Mouse (Mus musculus) cerebellum, adult (tissue): Measurements from ENCODE around the gene Sfrp4.
"Not testable (repeated sequence)": the region's sequence is repeated elsewhere in the genome, so short reads cannot be mapped to it uniquely, and the experiment has no call there.

ENCODE experiments used
- ATAC-seq: cut with Nextera tagmentation; 2 replicates; pipeline ENCODE4 v1.9.2; 2017; ENCODE audit warnings: mild to moderate bottlenecking, moderate library complexity, mixed read lengths; ENCODE audit not compliant: insufficient number of reproducible peaks, low FRiP score, low TSS enrichment

Sfrp4 gene

DNA sequence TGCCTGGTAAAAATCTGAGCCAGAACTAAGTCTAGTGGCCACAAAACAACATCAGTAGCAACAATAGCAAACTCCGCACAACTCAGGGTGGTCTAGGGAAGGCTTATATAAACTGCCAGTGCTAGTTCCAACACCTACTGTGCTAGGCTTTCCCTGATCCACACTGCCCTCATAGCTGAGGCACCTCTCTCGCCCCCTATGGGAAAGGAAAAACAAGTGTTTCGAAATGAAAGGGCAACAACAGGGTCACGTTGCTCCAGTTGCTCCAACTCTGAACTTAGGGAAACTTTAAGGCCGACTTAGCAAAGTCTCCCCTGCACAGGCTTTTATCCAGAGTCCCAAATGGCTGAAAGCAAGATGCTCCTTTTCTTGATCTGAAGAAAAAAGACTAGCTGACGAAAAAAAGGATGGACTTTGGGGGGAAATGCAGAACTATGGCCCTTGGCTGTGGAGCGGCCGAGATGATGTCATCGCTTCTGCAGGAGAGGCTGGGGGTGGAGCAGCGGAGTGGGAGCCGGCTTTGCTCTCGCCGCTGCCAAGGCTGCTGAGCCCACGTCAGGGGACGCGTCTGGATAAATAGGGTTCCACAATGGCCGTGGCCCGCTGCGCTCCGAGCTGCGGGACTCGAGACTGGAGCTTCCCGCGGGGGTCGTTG lies at the start of gene Sfrp4:
Gene Sfrp4 (plus strand): TSS at position 532 of the 655 bp plus-strand sequence.
- ATAC-seq: 0 out of 2 replicates have a peak, but pooled peaks have one; percentile 3

DNA sequence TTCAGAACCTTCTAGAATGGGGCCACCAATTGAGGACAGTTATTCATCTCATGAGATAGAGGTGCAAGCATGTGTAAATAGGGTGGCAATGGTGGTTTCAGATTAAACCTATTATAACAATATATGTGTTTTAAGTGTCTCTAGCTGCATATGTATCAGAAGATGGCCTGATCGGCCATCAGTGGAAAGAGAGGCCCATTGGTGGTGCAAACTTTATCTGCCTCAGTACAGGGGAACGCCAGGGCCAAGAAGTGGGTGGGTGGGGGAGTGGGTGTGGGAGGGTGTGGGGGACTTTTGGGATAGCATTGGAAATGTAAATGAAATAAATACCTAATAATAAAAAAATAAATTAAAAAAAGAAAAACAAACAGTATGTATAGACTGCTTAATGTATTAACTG lies 48.2 kb upstream of the Sfrp4 start:
- ATAC-seq: not testable (repeated sequence)

DNA sequence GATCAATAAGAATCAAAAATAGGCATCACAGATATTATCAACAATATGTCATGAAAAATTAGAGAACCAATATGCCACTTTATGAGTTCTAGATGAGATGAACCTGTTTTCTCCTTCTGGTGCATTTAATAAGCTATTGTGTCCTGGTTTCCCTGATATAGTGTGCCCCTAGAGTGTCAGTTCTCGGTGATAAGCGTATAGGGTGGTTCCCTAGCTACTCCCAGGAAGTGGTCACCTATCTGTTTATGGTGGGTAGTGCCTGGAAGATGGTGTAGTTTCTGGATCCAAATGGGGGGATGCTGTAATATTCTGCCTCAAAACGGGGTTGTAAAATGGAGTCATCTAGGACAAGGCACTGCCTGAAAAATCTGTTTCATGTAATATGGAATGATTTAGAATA lies 47.0 kb upstream of the Sfrp4 start:
- no peak for ATAC-seq

DNA sequence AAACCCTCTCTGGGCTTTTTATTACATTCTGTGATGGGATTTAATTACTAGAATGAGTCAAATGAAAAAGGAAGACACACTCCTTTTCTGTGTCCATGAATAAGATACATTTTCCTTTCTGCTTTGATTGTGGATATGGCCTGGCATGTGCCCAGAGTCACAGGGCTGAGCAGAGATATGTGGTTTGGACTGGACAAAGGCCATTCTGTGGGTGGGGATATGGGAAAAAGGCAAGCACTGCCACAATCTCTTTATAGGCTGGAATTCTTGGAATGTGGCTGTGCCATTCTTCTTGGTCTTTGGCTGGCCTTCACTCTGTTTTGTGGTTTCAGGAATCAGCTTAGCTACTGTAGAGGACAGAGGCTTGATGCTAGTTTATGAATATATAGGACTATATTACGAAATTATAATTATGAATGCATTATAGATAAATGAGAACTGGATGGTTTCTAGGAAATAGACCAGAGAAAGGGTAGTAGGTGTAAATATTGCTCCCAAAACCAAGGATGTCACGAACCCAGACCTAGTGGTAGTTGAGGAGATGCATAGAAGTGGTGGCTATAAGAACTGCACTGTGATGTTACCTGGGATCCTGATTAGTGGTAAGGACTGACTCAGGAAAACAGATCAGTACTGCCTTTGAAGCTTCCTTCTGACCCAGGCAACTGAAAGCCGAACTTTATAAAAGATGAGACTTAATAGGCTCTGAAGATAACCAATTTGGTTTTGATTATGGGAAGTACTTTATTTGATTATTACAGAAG lies 31.7 kb upstream of the Sfrp4 start:
- ATAC-seq: no peak

DNA sequence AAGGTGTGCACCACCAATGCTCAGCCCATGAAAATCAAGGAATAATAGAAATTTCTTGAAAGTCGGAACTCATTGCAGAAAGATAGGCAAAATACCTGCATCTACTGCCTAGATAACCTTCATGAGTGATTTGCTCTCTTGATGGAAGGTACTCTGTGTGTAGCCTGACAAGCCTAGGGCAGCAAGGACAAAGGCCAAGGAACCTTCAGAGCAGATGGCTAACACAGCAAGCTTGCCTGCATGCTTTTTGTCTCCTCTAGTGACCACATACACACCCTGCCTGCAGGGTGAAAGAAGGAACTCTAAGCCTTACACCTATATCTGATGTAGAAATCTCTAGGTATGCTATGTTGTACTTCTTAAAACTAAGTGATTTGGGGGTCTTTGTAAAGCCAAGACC lies 27.8 kb upstream of the Sfrp4 start:
- ATAC-seq: peak; percentile 85

DNA sequence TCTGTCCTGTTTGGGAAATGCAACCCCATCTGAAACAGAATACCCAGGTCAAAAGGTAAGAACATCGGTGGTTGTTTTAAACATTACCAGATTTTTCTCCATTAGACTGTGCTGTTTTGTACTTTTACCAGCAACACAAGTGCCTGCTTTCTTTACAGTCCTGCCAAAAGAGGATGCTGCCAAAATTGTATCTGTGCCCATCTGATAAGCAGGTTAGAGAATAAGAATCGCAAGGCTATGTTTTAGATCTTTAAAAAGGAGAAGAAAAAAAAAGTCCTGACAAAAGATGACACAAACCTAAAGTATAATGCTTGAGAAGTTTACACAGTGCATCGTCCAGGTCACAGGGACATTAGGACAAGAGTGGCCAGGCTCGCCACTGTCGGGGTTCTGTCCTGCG lies 23.7 kb upstream of the Sfrp4 start:
- ATAC-seq: peak; percentile 38; the same call in 1 of the 2 replicates

DNA sequence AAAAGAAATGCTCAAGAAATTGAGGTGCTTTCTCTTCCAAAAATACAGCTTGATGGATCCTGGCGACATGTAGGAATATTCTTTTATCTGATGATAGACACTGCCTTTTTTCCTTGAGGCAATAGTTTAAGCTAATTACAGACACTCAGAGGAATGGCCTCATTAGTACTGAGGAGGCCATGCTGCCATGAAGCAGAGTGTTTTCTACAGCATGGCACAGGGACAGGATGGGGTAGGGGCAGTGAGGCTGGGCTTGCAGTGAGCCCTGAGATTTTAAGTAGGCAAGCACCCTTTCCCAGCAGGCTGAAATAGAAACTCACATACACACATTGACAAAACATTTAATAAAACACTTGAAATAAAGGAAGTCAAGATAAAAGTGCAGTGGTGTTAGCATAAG lies 20.4 kb upstream of the Sfrp4 start:
- ATAC-seq: 0 out of 2 replicates have a peak, but pooled peaks have one; percentile 40

DNA sequence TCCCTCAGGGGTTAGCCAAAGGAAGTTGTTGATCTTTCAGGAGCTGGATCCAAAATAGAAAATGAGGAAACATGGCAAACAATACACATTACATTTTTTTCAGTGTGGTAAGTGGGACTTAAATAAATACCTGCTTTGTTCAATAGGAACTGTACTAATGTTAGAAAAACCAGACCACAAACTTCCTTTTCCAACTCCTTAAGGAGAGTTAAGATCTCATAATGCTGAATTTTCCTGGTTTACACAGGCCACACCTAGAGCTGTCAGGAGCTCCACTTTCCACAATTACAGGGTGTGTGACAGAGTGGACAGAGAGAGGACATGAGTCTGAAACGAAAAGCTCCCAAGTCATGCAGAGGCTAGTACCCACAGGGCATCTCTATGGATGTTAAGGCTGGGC lies 19.2 kb upstream of the Sfrp4 start:
- ATAC-seq: no peak

DNA sequence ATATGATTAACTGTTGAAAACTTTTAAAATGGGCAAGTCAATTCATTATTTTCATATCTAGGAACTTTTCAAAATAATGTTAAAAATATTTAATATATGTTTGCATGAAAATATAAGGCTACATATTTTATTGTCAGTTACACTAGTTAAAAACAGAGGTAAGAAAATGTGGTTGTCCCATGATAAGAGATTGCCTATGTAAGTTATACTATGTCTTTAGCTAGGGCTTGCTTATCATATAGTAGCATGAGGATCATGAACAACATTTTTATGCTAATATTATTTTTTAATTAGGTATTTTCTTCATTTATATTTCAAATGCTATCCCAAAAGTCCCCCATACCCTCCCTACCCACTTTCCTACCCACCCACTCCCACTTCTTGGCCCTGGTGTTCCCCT lies 18.0 kb upstream of the Sfrp4 start:
- no peak for ATAC-seq

DNA sequence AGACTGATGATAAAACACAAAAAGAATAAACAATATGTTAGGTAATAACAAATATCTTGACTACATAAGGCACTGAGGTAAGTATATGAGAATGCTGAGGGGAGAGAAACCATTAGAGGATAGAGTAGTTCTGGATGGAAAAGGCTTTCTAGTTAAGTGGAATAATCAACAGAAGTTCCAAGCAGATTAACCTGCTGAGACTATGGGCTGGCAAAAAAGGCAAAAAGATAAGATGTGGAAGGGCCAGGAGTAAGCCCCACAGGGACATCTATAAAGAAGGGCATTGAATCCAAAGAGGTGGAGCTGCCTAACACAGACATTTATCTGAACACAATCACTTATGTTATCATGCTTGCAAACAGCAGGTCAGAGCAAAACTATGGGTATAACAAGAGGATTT lies 14.8 kb upstream of the Sfrp4 start:
- no peak for ATAC-seq

DNA sequence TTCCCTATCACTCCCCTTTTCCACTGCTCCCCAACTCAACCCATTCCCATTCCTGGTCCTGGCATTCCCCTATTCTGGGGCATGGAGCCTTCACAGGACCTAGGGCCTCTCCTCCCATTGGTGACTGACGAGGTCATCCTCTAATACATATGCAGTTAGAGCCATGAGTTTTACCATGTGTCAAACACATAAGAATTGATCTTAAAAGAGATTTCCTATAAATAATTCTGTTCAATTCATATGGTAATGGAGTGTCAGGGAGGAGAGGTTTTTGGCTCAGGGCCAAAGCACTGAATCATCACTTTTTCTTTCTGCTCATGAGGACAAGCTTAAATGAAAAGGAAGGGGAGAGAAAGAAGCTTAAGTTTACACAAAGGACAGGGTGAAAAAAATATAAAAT lies 10.6 kb upstream of the Sfrp4 start:
- no peak for ATAC-seq

DNA sequence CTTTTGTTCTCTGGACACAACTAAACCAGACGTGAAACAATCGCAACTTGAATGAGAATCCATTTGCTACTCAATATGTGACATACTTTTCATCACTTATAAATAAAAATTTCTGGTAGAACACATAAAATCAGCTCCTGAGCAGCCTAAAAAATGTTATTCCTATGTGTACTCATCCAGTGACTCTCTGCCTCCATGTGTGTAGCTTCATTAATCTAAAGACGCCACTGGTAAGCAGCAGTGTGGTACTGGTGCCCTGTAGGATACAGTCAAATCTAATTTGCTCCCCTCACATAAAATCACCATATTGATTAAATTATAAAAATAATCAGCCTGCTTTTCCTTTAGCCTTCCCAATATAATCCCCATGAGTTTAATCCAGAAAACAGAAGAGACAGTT lies 9.9 kb upstream of the Sfrp4 start:
- ATAC-seq: no peak

DNA sequence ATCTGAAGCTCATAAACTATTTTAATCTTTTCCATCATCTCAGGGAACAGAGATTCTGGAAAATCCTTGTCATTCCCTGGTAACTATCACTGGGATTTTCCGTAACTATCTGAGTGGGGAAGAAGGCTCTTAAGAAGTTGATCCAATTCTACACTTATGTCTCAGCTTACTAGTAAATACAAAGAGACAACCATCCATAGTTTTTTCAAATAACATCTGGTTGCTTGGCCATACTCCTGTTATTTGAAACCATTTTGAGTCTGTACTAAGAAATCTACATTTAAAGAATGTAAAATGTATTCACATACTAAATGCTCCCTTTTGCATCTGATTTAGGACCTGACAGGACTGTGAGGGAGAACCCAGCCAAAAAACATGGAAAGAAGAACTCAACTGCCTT lies 9.5 kb upstream of the Sfrp4 start:
- no peak for ATAC-seq

DNA sequence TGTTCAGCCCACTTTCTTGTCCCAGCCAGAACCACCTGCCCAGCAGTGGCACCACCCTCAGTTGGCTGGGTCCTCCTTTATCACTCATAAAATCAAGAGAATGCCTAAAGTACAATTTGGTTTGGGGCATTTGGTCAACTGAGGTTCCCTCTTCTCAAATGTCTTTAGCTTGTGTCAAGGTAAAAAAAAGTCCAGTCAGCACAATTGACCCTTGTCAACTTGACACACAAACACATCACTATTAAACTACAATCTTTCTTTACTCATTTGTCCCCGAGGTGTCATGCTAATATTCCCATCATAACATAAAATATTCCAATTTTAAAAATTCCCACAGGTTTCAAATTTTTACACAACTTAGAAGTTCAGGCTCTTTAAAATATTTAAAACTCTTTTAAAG lies 8.6 kb upstream of the Sfrp4 start:
- ATAC-seq: no peak

DNA sequence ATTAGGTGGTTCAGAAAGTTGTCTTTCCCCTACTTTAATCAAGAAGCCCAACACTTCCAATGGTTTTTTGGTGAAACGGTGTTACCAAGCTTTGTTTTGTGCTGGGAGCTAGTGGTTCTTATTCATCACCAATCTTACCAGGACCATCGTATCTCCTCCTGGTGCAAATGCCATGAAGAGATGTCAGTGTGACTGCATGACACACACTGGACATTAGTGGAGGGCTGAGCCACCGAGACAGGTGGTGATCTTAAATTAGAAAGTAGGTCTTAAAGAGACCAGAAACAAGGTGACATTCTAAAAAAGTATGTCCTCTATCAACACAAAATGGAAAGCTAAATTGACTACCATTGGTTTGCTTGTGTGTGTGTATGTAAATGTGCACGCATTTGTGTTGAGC lies 4.8 kb upstream of the Sfrp4 start:
- ATAC-seq: no peak

DNA sequence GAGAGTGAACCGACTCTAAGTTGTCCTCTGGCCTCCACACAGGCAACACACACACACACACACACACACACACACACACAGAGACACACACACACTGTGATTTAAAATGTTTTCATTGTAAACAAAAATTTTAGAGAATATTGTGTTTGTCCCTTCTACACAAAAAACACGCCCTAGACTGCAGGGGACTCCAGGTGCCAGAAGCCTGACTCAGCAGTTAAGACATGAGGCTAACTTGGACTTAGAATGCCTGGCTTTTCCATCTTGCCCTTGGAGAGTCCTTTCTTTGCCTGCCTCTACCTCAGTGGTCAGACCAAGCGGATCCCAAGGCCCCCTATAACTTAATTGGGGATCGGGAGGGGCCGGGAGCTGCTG lies 4.1 kb upstream of the Sfrp4 start:
- peak; percentile 5; the same call in 1 of the 2 replicates for ATAC-seq

DNA sequence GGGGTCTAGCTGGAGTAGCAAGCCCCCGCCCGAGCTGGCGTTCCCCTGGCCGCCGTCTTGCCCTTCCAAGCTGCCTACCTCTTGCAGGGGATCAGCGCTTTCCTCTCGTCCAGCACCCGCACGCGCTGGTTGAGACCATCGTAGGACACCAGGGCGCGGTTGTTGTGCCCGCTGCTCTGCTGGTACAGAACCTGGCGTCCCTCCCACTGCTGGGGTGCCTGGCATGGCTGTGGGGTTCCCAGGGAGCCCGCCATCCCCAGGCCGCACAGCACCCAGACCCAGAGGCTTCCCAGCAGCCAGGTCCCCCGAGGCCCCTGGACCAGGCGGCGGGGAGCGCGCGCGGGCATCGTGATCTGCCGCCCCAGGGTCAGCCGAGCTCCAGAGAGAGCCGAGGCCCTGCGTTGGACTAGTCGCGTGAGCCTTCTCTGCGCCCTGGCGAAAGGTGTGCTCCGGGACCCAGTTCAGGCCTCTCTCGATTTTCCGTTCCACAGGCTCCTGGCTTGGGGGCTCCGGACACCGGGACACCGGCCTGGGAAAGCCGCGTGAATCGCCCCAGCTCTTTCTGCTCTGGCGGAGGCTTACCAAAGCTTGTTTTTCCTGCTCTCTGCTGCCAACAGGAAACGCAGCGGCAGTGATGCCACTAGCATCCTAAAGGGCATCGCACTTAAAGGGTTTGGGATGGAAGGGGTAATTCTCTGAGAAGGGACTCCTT lies 3.5 kb upstream of the Sfrp4 start, which contains the start of gene Epdr1:
Gene Epdr1 (minus strand): TSS at position 712 of the 712 bp plus-strand sequence.
- peak; percentile 85 for ATAC-seq

DNA sequence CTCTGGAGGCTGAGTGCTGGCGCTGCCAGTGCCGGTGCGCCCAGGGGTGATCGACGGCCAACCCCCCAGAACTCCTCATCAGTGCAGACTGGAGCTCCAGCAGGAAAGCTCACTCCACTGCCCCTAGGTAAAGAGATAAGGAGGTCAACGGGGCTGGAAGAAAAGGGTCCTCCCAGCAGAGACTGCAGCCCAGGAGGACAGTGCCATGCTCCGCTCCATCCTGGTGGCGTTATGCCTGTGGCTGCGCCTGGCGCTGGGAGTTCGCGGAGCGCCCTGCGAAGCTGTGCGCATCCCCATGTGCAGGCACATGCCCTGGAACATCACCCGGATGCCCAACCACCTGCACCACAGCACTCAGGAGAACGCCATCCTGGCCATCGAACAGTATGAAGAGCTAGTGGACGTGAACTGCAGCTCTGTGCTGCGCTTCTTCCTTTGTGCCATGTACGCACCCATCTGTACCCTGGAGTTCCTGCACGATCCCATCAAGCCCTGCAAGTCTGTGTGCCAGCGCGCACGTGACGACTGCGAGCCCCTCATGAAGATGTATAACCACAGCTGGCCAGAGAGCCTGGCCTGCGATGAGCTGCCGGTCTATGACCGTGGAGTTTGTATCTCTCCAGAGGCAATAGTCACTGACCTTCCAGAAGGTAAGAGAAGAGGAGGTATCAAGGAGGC lies 463 bp downstream of the Sfrp4 start:
- peak; percentile 11; the same call in 1 of the 2 replicates for ATAC-seq

DNA sequence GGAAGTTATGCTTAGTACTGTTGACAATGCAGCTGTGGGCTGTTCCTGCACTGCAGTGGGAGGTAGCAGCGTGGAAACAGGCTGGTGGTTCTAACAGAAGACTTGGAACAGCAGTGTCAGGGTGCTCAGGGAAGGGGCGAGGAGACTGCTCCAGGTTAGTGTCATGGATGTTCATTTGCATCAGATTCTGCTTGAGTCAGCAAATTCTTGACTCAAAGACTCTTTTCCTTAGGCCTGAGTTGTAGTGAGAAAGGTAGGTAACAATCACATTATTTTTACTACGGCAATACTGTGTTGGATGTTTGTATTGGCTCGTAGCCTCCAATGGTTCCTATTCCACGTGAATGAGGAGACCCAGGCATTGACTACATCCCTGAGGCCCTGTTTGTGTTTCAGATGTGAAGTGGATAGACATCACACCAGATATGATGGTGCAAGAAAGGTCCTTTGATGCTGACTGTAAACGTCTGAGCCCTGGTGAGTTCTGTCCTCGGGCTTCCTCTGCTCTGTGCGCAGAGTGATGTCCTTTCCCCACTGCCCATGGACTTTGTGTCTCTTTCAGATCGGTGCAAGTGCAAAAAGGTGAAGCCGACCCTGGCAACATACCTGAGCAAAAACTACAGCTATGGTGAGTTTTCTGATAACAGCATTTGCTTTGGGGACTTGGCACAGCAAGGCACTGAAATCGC lies 1.9 kb downstream of the Sfrp4 start:
- ATAC-seq: no peak

DNA sequence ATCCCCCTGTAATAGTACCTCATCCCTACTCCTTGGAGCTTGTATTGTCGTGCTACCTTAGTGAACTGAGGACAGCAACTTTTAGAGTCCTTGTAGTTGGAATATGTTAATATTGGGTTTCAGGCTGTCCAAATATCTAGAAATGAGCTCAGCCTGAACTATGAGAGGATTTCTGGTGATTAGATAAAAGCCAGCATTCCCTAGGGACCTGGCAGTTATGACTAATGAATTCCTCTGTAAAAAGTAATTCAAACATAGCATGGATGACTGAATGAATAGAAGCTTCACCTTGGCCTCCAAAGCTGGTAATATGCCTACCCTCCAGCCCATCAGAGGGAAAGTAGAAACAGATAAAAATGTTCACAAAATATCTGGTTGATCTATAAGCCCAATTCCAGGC lies 3.6 kb downstream of the Sfrp4 start:
- no peak for ATAC-seq
